Mouse (Mus musculus): ENCODE results near the gene Abcf3. TPM values are rescaled to one million over a fixed set of nuclear protein-coding genes. Genes with fewer than 3 reads are reported as not detected.

The Abcf3 gene
- polyA plus RNA-seq, 1 experiment from 2014 or later = 51.7 TPM

DNA sequence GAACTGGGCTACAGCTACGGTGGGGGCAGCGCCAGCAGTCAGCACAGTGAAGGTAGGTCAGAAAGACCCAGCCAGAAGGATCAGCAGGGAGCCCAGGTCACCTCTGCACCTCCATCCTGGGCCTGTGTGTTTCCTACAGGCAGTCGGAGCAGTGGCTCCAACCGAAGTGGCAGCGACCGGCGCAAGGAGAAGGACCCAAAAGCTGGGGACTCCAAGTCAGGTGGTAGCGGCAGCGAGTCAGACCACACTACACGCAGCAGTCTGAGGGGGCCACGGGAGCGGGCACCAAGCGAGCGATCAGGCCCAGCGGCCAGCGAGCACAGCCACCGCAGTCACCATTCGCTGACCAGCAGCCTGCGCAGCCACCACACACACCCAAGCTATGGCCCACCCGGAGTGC is 17.4 kb upstream of the Abcf3 start:
- peaks cover 77% of the 10 kb centered on the region for H3K36me3 ChIP-seq
- H3K27me3 ChIP-seq (ENCODE audit: insufficient read depth, poor library complexity, severe bottlenecking) = no peaks in the 10 kb centered on the region
- 96% methylated on average over 20 of the region's 20 CpGs for WGBS
- no peak for DNase-seq (ENCODE audit: low spot score)
- H3K9me3 ChIP-seq = no peaks in the 10 kb centered on the region
- H3K27ac ChIP-seq = no peak overlapping the region
- H3K4me1 ChIP-seq = no peaks in the 10 kb centered on the region
- no peak overlapping the region for H3K4me3 ChIP-seq

DNA sequence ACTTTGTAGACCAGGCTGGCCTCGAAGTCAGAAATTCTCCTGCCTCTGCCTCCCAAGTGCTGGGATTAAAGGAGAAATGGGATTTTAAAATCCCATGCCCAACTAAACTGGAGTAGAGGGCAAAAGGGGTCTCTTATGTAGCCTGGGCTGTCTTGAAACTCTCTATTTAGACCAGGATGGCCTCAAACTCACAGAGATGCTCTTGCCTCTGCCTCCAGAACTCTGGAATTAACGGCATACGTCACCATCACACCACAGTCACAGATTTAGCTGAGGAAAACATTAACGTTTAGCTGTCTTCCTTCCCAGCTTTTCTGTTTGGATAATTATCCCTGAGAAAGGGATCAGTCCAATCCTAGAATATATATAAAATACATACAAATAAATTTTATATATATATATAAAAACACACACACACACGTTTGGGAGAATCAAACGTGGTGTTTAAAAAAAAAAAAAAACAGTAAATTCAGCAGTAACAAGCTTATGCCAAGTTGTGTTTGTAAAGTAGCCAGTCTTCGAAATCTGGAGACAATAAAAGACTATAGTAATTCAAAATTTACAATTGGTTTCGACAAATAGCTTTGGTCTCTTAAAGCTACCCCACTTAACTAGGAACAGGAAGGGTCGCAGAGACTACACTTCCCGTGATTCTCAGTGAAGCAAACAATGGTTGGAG is 13.6 kb upstream of the Abcf3 start:
- peaks cover 64% of the 10 kb centered on the region for H3K36me3 ChIP-seq
- no peaks in the 10 kb centered on the region for H3K27me3 ChIP-seq (ENCODE audit: insufficient read depth, poor library complexity, severe bottlenecking)
- DNase-seq (ENCODE audit: low spot score) = no peak
- WGBS = 51% methylated on average over 10 of the region's 10 CpGs
- peak overlapping the region; percentile 85 for H3K4me3 ChIP-seq
- peaks cover 30% of the 10 kb centered on the region for H3K4me1 ChIP-seq
- H3K9me3 ChIP-seq = no peaks in the 10 kb centered on the region
- no peak overlapping the region for H3K27ac ChIP-seq

DNA sequence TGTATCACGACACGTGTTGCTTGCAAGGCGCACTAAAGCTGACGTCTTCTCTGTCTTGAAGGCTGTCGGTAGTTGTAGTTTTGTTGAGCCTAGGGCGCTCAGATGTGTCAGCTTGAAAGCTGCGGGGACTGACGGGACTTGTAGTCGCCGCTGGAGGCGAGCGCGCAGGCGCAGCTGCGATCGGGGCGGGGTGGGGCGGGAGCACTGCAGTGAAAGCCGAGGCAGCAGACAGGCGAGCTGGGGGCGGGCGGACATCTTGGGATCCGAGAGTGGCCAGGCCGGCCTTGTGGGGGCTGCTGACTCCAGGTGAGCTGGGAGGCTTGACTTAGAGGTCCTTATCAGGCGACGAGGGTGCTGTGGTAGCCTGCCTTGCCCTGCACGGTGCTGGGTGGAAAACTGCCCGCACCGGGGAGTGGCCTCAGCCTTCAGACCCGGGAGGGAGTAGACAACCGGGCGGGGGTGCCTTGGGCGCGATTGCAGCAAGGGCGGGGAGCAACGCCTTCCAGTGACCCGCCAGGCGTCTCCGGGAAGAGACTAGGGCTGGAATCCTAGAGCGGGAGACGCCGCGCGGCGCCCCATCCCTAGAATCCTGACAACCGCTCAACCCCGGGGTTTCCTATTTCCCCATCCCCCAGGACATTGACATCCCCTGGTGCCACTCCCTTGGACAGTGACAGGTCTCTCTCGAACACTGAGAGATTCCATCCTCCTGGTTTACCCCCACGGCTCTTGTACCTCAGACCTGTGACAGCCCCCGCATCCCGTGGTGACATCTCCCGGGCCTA is 12.9 kb upstream of the Abcf3 start, which contains the start of gene Ap2m1:
Ap2m1 (plus strand) TSS at position 183 of the 785 bp plus-strand sequence.
- under 1% methylated on average over 52 of the region's 52 CpGs for WGBS
- peaks cover 30% of the 10 kb centered on the region for H3K4me1 ChIP-seq
- H3K4me3 ChIP-seq = peak within 1 kb of the TSS; percentile 85
- DNase-seq (ENCODE audit: low spot score) = peak; percentile 100
- peaks cover 64% of the 10 kb centered on the region for H3K36me3 ChIP-seq
- no peaks in the 10 kb centered on the region for H3K27me3 ChIP-seq (ENCODE audit: insufficient read depth, poor library complexity, severe bottlenecking)
- no peaks in the 10 kb centered on the region for H3K9me3 ChIP-seq
- peak within 1 kb of the TSS; percentile 96 for H3K27ac ChIP-seq

DNA sequence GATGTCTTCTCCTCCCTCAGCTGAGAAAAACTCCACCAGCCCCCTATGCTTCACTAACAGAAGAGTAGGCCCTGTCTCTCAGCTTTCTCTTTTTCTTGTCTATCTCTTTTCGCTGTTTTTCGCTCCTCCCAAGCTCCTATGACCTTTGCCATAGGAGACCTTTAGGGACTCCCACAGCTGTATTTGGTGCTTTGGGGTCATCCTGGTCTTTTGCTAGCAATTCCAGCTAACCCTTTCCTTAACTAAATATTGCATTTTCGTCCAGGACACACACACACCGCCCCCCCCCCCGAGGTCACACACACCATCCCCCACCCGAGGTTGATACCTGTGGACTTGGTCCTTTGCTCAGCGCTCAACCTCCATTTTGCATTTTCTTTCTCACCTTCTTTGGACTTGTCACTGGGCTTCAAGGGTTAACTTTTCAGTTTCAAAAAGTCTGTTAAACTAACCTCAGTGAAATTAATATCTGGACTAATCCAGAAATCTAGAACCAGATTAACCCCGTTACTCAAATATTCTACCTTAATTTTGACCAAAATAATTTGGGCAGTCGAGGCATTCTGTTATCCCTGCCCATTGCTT is 12.2 kb upstream of the Abcf3 start:
- Histone ChIP-seq H3K27ac (peak overlapping the region; percentile 96), H3K27me3 (ENCODE audit: insufficient read depth, poor library complexity, severe bottlenecking) (no peaks in the 10 kb centered on the region), H3K36me3 (peaks cover 64% of the 10 kb centered on the region), H3K4me1 (peaks cover 30% of the 10 kb centered on the region), H3K9me3 (no peaks in the 10 kb centered on the region), H3K4me3 (peak overlapping the region; percentile 85)
- WGBS = 32% methylated on average over 9 of the region's 9 CpGs
- no peak for DNase-seq (ENCODE audit: low spot score)

DNA sequence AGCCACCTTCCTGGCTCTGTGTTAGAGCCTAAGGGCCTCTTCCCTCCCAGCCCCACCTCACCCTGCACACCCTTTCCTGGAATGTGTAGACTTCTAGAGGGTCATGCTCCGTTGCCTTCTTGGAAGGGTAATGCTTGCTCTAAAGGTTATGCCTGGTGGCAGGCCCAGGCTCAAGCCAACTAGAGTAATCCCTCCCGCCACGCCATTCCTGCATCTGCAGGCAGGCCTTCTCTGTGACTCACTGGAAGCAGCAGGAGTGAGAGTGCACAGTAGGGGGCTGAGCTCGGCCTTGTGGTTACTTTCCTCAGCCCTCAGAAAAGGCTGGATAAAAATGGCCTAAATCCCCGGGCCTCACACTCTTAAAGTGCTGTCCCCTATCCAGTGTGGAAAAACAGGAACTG is 11.3 kb upstream of the Abcf3 start:
- Histone ChIP-seq H3K36me3 (peaks cover 64% of the 10 kb centered on the region), H3K27ac (peak overlapping the region; percentile 69), H3K4me1 (peaks cover 30% of the 10 kb centered on the region), H3K27me3 (ENCODE audit: insufficient read depth, poor library complexity, severe bottlenecking) (no peaks in the 10 kb centered on the region), H3K9me3 (no peaks in the 10 kb centered on the region), H3K4me3 (peak overlapping the region; percentile 85)
- DNase-seq (ENCODE audit: low spot score) = no peak
- 22% methylated on average over 5 of the region's 5 CpGs for WGBS

DNA sequence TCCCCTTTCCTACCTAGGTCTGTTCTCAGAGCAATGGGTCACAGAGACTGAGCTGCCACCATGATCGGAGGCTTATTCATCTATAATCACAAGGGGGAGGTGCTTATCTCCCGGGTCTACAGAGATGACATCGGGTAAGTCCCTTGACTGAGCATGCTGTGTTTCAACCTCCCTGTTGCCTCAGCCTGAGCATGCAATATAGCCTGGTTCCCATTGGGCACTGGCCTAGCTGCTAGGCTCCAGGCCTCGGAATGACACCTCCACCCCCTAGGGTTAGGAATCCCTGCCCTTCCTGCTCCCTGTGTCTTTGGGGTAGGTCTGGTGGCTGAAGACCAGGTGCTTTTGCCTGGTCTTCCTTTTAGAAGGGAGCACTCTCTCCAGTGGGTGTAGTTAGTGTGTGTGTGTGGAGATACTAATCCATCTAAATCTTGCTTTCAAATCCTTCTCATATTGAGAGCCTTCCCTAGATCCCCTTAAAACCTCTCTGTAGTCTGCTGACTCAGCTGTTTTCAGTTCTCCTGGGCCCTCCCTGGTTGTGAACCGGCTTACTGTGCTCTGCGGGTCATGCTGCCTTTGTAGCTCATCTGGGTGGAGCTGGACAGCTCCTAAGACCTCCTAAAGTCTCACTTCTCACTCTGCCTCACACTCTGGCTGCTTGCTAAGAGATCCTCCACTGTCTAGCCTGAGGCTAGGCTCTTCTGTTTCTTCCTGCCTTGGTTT is 10.6 kb upstream of the Abcf3 start:
- peak overlapping the region; percentile 85 for H3K4me3 ChIP-seq
- peaks cover 64% of the 10 kb centered on the region for H3K36me3 ChIP-seq
- no peak for DNase-seq (ENCODE audit: low spot score)
- H3K9me3 ChIP-seq = no peaks in the 10 kb centered on the region
- H3K27ac ChIP-seq = 0 out of 2 replicates have a peak overlapping the region, but pooled peaks have one; percentile 69
- peaks cover 30% of the 10 kb centered on the region for H3K4me1 ChIP-seq
- 33% methylated on average over 6 of the region's 6 CpGs for WGBS
- H3K27me3 ChIP-seq (ENCODE audit: insufficient read depth, poor library complexity, severe bottlenecking) = no peaks in the 10 kb centered on the region

DNA sequence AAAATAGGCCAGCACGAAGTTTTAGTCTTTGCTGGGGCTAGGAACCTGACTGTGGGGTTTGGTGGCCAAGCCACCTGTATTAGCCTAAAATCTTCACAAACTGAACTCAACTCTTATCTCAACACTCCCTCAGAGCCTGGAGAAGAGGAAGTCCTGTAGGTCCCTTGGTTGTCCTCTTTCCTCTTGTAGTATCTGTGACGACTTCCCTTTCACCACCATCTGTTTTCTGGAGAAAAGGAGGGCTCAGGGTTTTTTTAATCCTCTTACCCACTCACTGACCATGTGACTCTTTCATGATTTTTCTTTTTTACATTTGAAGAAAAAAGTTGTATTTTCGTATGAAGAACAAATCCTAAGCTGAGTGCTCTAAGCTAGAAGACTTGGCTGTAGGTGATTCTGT is 8.7 kb upstream of the Abcf3 start:
- H3K9me3 ChIP-seq = no peaks in the 10 kb centered on the region
- H3K4me1 ChIP-seq = peaks cover 30% of the 10 kb centered on the region
- H3K27ac ChIP-seq = no peak overlapping the region
- 66% methylated on average over 3 of the region's 3 CpGs for WGBS
- H3K27me3 ChIP-seq (ENCODE audit: insufficient read depth, poor library complexity, severe bottlenecking) = no peaks in the 10 kb centered on the region
- H3K36me3 ChIP-seq = peaks cover 69% of the 10 kb centered on the region
- no peak for DNase-seq (ENCODE audit: low spot score)
- no peak overlapping the region for H3K4me3 ChIP-seq

DNA sequence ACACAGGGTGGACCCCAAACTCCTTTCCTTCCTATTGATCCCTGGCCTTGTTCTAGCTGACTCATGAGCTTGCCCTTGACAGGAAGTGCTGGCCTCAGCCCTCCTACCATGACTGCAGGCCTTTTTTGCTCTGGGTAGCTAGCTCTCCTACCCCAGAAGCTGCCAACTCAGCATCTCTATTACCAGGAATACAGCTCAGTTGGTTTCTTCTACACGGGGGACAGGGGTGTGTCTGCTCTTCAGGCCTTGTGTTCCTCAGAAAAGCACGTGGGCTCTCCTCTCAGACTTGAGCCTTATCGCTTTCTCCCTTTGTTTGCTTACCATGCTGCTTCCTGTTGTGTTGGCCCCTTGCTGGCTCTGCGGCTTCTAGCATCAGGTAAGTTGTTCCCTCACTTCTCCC is 7.9 kb upstream of the Abcf3 start:
- DNase-seq (ENCODE audit: low spot score) = no peak
- Histone ChIP-seq H3K36me3 (peaks cover 77% of the 10 kb centered on the region), H3K4me1 (peaks cover 30% of the 10 kb centered on the region), H3K27me3 (ENCODE audit: insufficient read depth, poor library complexity, severe bottlenecking) (no peaks in the 10 kb centered on the region), H3K9me3 (no peaks in the 10 kb centered on the region), H3K27ac (no peak overlapping the region), H3K4me3 (no peak overlapping the region)
- 78% methylated on average over 4 of the region's 4 CpGs for WGBS

DNA sequence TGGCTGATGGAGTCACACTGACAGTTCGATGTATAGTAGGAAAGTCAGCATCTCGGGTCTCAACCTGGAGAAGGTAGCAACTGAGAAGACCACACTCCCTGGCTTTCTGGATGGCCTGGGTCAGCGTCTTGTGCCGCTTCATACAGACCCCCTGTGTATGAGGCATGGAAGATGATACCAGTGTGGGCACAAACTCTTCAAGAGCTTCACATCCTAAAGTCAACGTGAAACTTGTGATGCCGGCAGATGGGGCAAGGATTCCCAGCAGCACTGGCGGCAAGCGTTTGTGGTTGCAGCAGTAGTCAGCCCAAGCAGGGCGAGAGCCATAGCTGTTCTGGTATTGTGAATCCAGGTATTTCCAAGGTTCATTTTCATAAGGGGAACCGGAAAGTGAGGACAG is 2.7 kb upstream of the Abcf3 start:
- H3K4me3 ChIP-seq = no peak overlapping the region
- no peaks in the 10 kb centered on the region for H3K27me3 ChIP-seq (ENCODE audit: insufficient read depth, poor library complexity, severe bottlenecking)
- peaks cover 64% of the 10 kb centered on the region for H3K36me3 ChIP-seq
- no peak for DNase-seq (ENCODE audit: low spot score)
- no peak overlapping the region for H3K27ac ChIP-seq
- WGBS = 89% methylated on average over 10 of the region's 10 CpGs
- H3K9me3 ChIP-seq = no peaks in the 10 kb centered on the region
- H3K4me1 ChIP-seq = peaks cover 16% of the 10 kb centered on the region

DNA sequence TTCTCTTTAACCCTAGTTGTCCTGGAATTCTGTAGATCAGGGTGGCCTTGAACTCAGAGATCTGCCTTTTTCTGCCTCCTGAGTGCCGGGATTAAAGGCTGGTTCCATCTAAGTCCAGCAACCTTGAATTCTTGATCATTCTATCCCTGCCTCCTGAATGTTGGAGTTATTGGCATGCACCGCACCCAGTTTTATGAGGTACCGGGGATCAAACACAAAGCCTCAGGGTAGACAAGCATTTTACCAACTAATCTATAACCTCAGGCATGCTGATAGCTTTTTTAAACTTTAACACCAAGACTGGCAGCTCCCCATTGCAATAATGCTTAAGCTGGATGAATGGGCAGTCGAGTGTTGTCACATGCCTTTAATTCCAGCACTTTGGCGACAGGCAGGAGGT is 954 bp upstream of the Abcf3 start:
- DNase-seq (ENCODE audit: low spot score) = no peak
- H3K9me3 ChIP-seq = no peaks in the 10 kb centered on the region
- H3K27me3 ChIP-seq (ENCODE audit: insufficient read depth, poor library complexity, severe bottlenecking) = no peaks in the 10 kb centered on the region
- H3K4me3 ChIP-seq = peak overlapping the region; percentile 85
- peak overlapping the region; percentile 89 for H3K27ac ChIP-seq
- H3K36me3 ChIP-seq = peaks cover 63% of the 10 kb centered on the region
- WGBS = 53% methylated on average over 5 of the region's 5 CpGs
- H3K4me1 ChIP-seq = peaks cover 16% of the 10 kb centered on the region

DNA sequence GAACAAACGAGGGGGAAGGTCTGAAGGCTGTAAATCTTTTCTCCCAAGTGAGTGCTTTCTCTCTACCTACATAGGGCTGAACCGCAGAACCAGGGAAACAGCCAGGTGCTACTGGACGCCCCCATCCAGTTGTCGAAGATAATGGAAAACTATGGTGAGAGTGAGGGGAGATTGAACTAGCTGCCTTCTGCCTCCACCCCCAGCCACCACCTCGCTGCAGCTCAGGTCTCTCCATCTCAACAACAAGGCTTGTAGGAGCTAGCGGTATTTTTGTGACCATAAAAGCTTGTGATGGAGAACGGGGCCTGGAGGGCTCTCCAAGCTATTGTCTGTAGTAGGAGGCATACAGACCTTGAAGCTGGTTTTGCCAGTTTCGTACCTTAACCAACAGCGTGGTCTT is 784 bp downstream of the Abcf3 start:
- Histone ChIP-seq H3K36me3 (peaks cover 65% of the 10 kb centered on the region), H3K9me3 (no peaks in the 10 kb centered on the region), H3K27me3 (ENCODE audit: insufficient read depth, poor library complexity, severe bottlenecking) (no peaks in the 10 kb centered on the region), H3K4me3 (peak overlapping the region; percentile 85), H3K4me1 (peaks cover 16% of the 10 kb centered on the region), H3K27ac (peak overlapping the region; percentile 89)
- DNase-seq (ENCODE audit: low spot score) = no peak
- 48% methylated on average over 9 of the region's 9 CpGs for WGBS

DNA sequence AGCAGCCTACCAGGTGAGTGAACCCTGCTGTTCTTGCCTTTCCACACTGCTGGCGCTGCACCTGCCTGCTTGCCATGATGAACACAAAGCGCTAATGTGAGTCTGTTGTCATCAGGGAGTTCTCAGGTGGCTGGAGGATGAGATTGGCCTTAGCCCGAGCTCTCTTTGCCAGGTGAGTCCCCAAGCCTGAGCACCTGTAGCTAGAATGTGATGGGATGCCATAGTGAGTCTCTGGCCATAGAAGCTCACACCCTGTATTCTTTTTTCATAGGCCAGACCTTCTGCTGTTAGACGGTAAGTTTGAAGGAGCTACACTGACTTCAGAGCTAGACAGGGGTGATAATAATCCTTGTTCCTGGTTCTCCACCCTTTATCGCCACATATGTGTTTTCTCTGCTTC is 3.3 kb downstream of the Abcf3 start:
- H3K9me3 ChIP-seq = no peaks in the 10 kb centered on the region
- H3K27me3 ChIP-seq (ENCODE audit: insufficient read depth, poor library complexity, severe bottlenecking) = no peaks in the 10 kb centered on the region
- H3K4me3 ChIP-seq = no peak overlapping the region
- H3K27ac ChIP-seq = no peak overlapping the region
- WGBS = 95% methylated on average over 5 of the region's 5 CpGs
- peaks cover 56% of the 10 kb centered on the region for H3K36me3 ChIP-seq
- no peak for DNase-seq (ENCODE audit: low spot score)
- H3K4me1 ChIP-seq = peaks cover 16% of the 10 kb centered on the region

All from heart, embryonic 10.5 days (tissue).